Mouse (Mus musculus): ENCODE results near the gene Gdf5. TPM values are rescaled to one million over a fixed set of nuclear protein-coding genes. Genes with fewer than 3 reads are reported as not detected.

Gdf5 gene
- polyA plus RNA-seq, 1 experiment: 1.3 TPM

GRCm38 (mm10) chr2:155903632-155904008 is 41.5 kb downstream of the Gdf5 start:
- Histone ChIP-seq H3K4me3 (ENCODE audit: insufficient read depth, low read length) (no peak overlapping the region), H3K4me1 (ENCODE audit: control insufficient read depth, insufficient read depth, low read length) (no peaks in the 10 kb centered on the region), H3K27ac (ENCODE audit: insufficient read depth, low read length) (no peak overlapping the region)
- no peak for TF ChIP-seq CTCF (IDR thresholded peaks at IDR 0.05; ENCODE audit: borderline replicate concordance, insufficient read depth, low read length)
- no peak for TF ChIP-seq POLR2A (IDR thresholded peaks at IDR 0.05; ENCODE audit: low read depth, low read length)

GRCm38 (mm10) chr2:155902989-155903631 is 42.1 kb downstream of the Gdf5 start:
- TF ChIP-seq CTCF (IDR thresholded peaks at IDR 0.05; ENCODE audit: borderline replicate concordance, insufficient read depth, low read length) (no peak), POLR2A (IDR thresholded peaks at IDR 0.05; ENCODE audit: low read depth, low read length) (no peak)
- no peak overlapping the region for H3K4me3 ChIP-seq (ENCODE audit: insufficient read depth, low read length)
- H3K27ac ChIP-seq (ENCODE audit: insufficient read depth, low read length): no peak overlapping the region
- no peaks in the 10 kb centered on the region for H3K4me1 ChIP-seq (ENCODE audit: control insufficient read depth, insufficient read depth, low read length)

DNA sequence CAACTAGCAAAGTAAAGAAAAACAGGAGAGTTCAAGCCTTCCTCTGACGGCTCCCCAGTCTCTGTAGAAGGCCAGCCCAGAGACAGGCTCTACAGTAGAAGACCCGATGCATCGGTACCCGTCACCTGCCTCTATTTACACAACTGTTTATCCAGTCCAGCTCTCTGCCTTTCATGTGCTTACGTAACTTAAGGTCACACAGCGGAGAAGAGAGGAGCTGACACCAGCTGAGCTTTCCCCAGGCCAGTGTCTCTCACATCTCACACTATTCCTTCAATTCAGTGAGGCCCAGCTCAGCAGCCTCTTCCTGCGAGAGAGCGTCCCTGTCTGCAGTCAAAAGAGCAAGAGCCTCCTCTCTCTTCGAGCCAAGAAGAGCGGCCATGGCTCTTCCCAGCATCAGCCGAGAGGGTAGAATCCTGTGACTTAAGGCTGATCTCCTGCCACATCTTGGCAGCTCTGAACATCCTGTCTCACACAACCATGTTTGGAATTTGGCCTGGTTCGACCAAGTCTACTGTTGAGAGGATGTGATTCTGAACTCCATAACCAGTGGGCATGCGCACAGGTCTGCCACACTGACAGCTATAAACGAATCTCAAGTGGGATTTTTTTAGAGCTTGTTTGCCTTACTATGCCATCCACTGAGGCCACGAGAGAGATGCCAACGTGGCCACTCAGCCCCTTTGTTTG is 50.0 kb downstream of the Gdf5 start:
- no peaks in the 10 kb centered on the region for H3K4me1 ChIP-seq (ENCODE audit: control insufficient read depth, insufficient read depth, low read length)
- TF ChIP-seq CTCF (IDR thresholded peaks at IDR 0.05; ENCODE audit: borderline replicate concordance, insufficient read depth, low read length) (no peak), POLR2A (IDR thresholded peaks at IDR 0.05; ENCODE audit: low read depth, low read length) (no peak)
- H3K27ac ChIP-seq (ENCODE audit: insufficient read depth, low read length): no peak overlapping the region
- no peak overlapping the region for H3K4me3 ChIP-seq (ENCODE audit: insufficient read depth, low read length)

- Histone ChIP-seq H3K27ac (ENCODE audit: insufficient read depth, low read length) (no peak overlapping the region), H3K4me1 (ENCODE audit: control insufficient read depth, insufficient read depth, low read length) (no peaks in the 10 kb centered on the region), H3K4me3 (ENCODE audit: insufficient read depth, low read length) (no peak overlapping the region)
- TF ChIP-seq POLR2A (IDR thresholded peaks at IDR 0.05; ENCODE audit: low read depth, low read length) (no peak), CTCF (IDR thresholded peaks at IDR 0.05; ENCODE audit: borderline replicate concordance, insufficient read depth, low read length) (no peak)
Observed at GRCm38 (mm10) chr2:155894307-155895045, 50.7 kb downstream of the Gdf5 start.

Other genes with a start within 250 kb of the Gdf5 start
- 13.8 and 16.4 TPM in 2 replicates for gene Edem2, start 215.9 kb downstream of the Gdf5 start, polyA plus RNA-seq (2011; ENCODE audit: insufficient read length, low read depth, missing spikeins)
- not detected in 2 replicates for gene Gm17581, start 209.5 kb downstream of the Gdf5 start, polyA plus RNA-seq (2011; ENCODE audit: insufficient read length, low read depth, missing spikeins)
- 11.6 and 28.2 TPM in 2 replicates for gene Procr, start 194.2 kb downstream of the Gdf5 start, polyA plus RNA-seq (2011; ENCODE audit: insufficient read length, low read depth, missing spikeins)
- 0.16 TPM in 1 of 2 replicates, not detected in the other for gene Mmp24, start 170.0 kb downstream of the Gdf5 start, polyA plus RNA-seq (2011; ENCODE audit: insufficient read length, low read depth, missing spikeins)
- 35.2 and 46.7 TPM in 2 replicates for gene BC029722, start 125.9 kb downstream of the Gdf5 start, polyA plus RNA-seq (2011; ENCODE audit: insufficient read length, low read depth, missing spikeins)
- gene Eif6, start 118.4 kb downstream of the Gdf5 start, polyA plus RNA-seq (2011; ENCODE audit: insufficient read length, low read depth, missing spikeins): 131 and 133 TPM in 2 replicates
- not detected in 2 replicates for gene Fam83c, start 110.5 kb downstream of the Gdf5 start, polyA plus RNA-seq (2011; ENCODE audit: insufficient read length, low read depth, missing spikeins)
- 37.8 and 39.5 TPM in 2 replicates for gene Uqcc1, start 15.1 kb downstream of the Gdf5 start, polyA plus RNA-seq (2011; ENCODE audit: insufficient read length, low read depth, missing spikeins)
- not detected in 2 replicates for gene Gm15557, start 4.6 kb downstream of the Gdf5 start, polyA plus RNA-seq (2011; ENCODE audit: insufficient read length, low read depth, missing spikeins)
- 19.3 and 28.4 TPM in 2 replicates for gene Cep250, start 11.1 kb upstream of the Gdf5 start, polyA plus RNA-seq (2011; ENCODE audit: insufficient read length, low read depth, missing spikeins)
- gene 6430550D23Rik, start 62.6 kb upstream of the Gdf5 start, polyA plus RNA-seq (2011; ENCODE audit: insufficient read length, low read depth, missing spikeins): 1.3 and 2.0 TPM in 2 replicates
- gene Ergic3, start 62.7 kb upstream of the Gdf5 start, polyA plus RNA-seq (2011; ENCODE audit: insufficient read length, low read depth, missing spikeins): 144 and 161 TPM in 2 replicates
- not detected in 2 replicates for gene Fer1l4, start 107.6 kb upstream of the Gdf5 start, polyA plus RNA-seq (2011; ENCODE audit: insufficient read length, low read depth, missing spikeins)
- 1.5 and 3.9 TPM in 2 replicates for gene Spag4, start 119.8 kb upstream of the Gdf5 start, polyA plus RNA-seq (2011; ENCODE audit: insufficient read length, low read depth, missing spikeins)
- gene Cpne1, start 166.6 kb upstream of the Gdf5 start, polyA plus RNA-seq (2011; ENCODE audit: insufficient read length, low read depth, missing spikeins): 59.3 and 67.9 TPM in 2 replicates
- 24.8 and 27.4 TPM in 2 replicates for gene Rbm12, start 166.6 kb upstream of the Gdf5 start, polyA plus RNA-seq (2011; ENCODE audit: insufficient read length, low read depth, missing spikeins)
- 29.0 and 29.7 TPM in 2 replicates for gene Gm28036, start 181.7 kb upstream of the Gdf5 start, polyA plus RNA-seq (2011; ENCODE audit: insufficient read length, low read depth, missing spikeins)
- 185 TPM in 2 replicates for gene Romo1, start 198.7 kb upstream of the Gdf5 start, polyA plus RNA-seq (2011; ENCODE audit: insufficient read length, low read depth, missing spikeins)
- 30.2 and 37.7 TPM in 2 replicates for gene Nfs1, start 198.8 kb upstream of the Gdf5 start, polyA plus RNA-seq (2011; ENCODE audit: insufficient read length, low read depth, missing spikeins)
- 391 and 520 TPM in 2 replicates for gene Rbm39, start 234.9 kb upstream of the Gdf5 start, polyA plus RNA-seq (2011; ENCODE audit: insufficient read length, low read depth, missing spikeins)